Mouse (Mus musculus) forebrain, embryonic 14.5 days (tissue): ENCODE measurements around the gene Carmil1. TPM values are rescaled to one million over a fixed set of nuclear protein-coding genes. Genes with fewer than 3 reads are reported as not detected.

Experiments
- ATAC-seq: fragments of 200-750 bp; cut with Nextera tagmentation; 2 replicates; pipeline ENCODE4 v1.8.0; 2017; ENCODE audit warnings: mild to moderate bottlenecking, moderate library complexity
- DNase-seq: peaks from one replicate; pipeline ENCODE4 v3.0.0-alpha.2; 2015; ENCODE audit warnings: low spot score
- H3K27ac ChIP-seq: fragments of 300-500 bp; sonication (generic); 2 replicates; pipeline ENCODE4 v1.5.1; 2014; ENCODE audit warnings: low read depth, mild to moderate bottlenecking, control low read depth, low read length, moderate library complexity
- H3K27me3 ChIP-seq: fragments of 300-500 bp; sonication (generic); replicated peaks from 2 replicates; pipeline ENCODE4 v1.6.1; 2014; ENCODE audit warnings: low read length, control low read depth, mixed read lengths; ENCODE audit not compliant: control insufficient read depth, insufficient read depth
- H3K36me3 ChIP-seq: fragments of 300-500 bp; sonication (generic); 2 replicates; pipeline ENCODE4 v1.6.1; 2014; ENCODE audit warnings: low read length, control low read depth; ENCODE audit not compliant: control insufficient read depth, insufficient read depth
- H3K4me1 ChIP-seq: fragments of 300-500 bp; sonication (generic); 2 replicates; pipeline ENCODE4 v1.6.1; 2014; ENCODE audit warnings: antibody characterized with exemption, low read length, control low read depth; ENCODE audit not compliant: control insufficient read depth, insufficient read depth
- H3K4me2 ChIP-seq: fragments of 300-500 bp; sonication (generic); 2 replicates; pipeline ENCODE4 v1.6.1; 2014; ENCODE audit warnings: mild to moderate bottlenecking, control low read depth, low read length
- H3K4me3 ChIP-seq: fragments of 300-500 bp; sonication (generic); 2 replicates; pipeline ENCODE4 v1.5.1; 2014; ENCODE audit warnings: low read depth, low read length, control low read depth
- H3K9ac ChIP-seq: fragments of 300-500 bp; sonication (generic); 2 replicates; pipeline ENCODE4 v1.6.1; 2014; ENCODE audit warnings: mild to moderate bottlenecking, low read length, control low read depth, moderate library complexity
- H3K9me3 ChIP-seq: fragments of 300-500 bp; sonication (generic); replicated peaks from 2 replicates; pipeline ENCODE4 v1.6.1; 2016; ENCODE audit warnings: low read length, control low read depth, mixed read lengths; ENCODE audit not compliant: control insufficient read depth
- WGBS: fragments of 180-500 bp; shearing (Covaris S2); extraction: QIAGEN DNeasy Blood & Tissue Kit; methylation state at CpG from one replicate; pipeline ENCODE4 v1.1.7; 2014; 5-methylcytosine and 5-hydroxymethylcytosine counted together
- polyA plus RNA-seq: library from polyadenylated mRNA; unstranded; fragments of >200 nt; fragmentation: Nextera tagmentation; extraction: Ambion mirVana; gene quantifications from 2 replicates; pipeline ENCODE4 v1.2.1, GENCODE M21; 2014

Gene Carmil1
- polyA plus RNA-seq = 14.5 and 24.8 TPM in 2 replicates

- Histone ChIP-seq H3K9me3 (no peaks in the 10 kb centered on the region), H3K4me3 (peak within 1 kb of the TSS; percentile 70), H3K36me3 (no peaks in the 10 kb centered on the region), H3K27me3 (no peaks in the 10 kb centered on the region), H3K4me1 (peaks cover 14% of the 10 kb centered on the region), H3K27ac (peak within 1 kb of the TSS; percentile 96), H3K9ac (peak within 1 kb of the TSS; percentile 86), H3K4me2 (peak within 1 kb of the TSS; percentile 95)
- DNase-seq = peak; percentile 94
- under 1% methylated on average over 64 of the region's 96 CpGs for WGBS
- ATAC-seq = peak; percentile 98
Observed at GRCm38 (mm10) chr13:24280439-24281431, at the start of gene Carmil1. Gene Carmil1, minus strand, starts transcription at chr13:24280795.

- Histone ChIP-seq H3K4me2 (no peak overlapping the region), H3K27me3 (no peaks in the 10 kb centered on the region), H3K4me3 (no peak overlapping the region), H3K36me3 (no peaks in the 10 kb centered on the region), H3K9ac (no peak overlapping the region), H3K4me1 (no peaks in the 10 kb centered on the region), H3K27ac (no peak overlapping the region), H3K9me3 (no peaks in the 10 kb centered on the region)
- no peak for ATAC-seq
- DNase-seq = no peak
- 81% methylated on average over 4 of the region's 4 CpGs for WGBS
Observed at GRCm38 (mm10) chr13:24330128-24330527, 49.5 kb upstream of the Carmil1 start.

DNA sequence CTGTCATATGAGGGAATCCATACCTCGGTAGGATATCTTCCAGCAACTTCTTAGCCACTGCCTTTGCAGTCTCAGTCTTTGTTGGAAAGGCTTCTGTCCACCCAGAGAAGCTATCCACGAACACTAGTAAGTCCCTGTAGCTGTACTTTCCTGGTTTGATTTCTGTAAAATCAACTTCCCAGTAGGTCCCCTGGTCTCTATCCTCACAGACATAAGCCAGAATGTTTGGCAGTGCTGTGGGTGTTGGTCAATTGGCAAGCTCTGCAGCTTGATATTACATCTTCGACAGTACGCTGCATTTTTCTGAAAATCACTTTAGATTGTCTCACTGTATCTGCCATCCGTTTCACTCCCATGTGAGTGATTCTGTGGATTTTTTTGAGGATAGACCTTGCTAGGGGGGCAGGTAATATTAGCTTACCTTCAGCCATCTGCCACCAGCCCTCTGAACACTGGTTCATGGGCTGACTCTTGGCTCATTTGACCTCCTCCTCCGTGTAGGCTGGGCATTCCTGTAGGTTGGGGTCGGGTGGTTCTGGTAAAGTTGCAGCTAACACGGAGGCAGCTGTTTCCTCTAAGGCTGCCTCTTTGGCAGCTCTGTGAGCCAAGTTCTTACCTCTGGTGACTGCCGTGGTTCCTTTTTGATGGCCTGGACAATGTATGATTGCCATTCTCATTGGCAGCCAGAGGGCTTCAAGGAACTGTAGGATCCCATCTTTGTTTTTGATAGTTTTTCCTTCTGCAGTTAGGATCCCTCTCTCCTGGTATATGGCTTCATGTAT is 47.6 kb upstream of the Carmil1 start:
- Histone ChIP-seq H3K36me3 (no peaks in the 10 kb centered on the region), H3K27me3 (no peaks in the 10 kb centered on the region), H3K4me3 (no peak overlapping the region), H3K9ac (no peak overlapping the region), H3K27ac (no peak overlapping the region), H3K9me3 (no peaks in the 10 kb centered on the region), H3K4me1 (no peaks in the 10 kb centered on the region), H3K4me2 (no peak overlapping the region)
- DNase-seq (no peak), ATAC-seq (no peak)
- 87% methylated on average over 9 of the region's 9 CpGs for WGBS

DNA sequence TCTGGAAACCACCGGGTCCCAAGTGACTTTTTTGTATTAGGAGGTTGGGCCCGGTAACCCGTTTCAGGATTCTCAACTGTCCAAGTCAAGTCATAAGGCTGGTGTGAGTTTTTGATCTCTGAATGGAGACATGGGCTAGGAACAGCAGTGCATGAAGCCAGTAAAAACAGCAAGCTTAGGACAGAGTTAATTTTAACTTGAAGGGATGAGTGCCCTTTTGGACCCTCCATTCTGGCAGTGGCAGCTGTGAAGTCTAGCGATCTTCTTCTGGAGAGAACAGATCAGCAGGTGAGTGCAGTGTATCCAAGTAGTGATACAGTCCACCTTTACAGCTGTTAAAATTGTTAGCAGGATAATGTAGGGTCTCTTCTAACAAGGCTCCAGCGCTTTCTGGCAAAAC is 46.6 kb upstream of the Carmil1 start, which contains the start of gene Cmah:
Gene Cmah (plus strand): TSS at position 204 of the 400 bp plus-strand sequence.
- no peak within 1 kb of the TSS for H3K27ac ChIP-seq
- no peaks in the 10 kb centered on the region for H3K4me1 ChIP-seq
- H3K9ac ChIP-seq = no peak within 1 kb of the TSS
- WGBS = 89% methylated on average over 5 of the region's 5 CpGs
- no peaks in the 10 kb centered on the region for H3K27me3 ChIP-seq
- H3K4me3 ChIP-seq = no peak within 1 kb of the TSS
- H3K9me3 ChIP-seq = no peaks in the 10 kb centered on the region
- H3K36me3 ChIP-seq = no peaks in the 10 kb centered on the region
- ATAC-seq (no peak), DNase-seq (no peak)
- H3K4me2 ChIP-seq = no peak within 1 kb of the TSS

DNA sequence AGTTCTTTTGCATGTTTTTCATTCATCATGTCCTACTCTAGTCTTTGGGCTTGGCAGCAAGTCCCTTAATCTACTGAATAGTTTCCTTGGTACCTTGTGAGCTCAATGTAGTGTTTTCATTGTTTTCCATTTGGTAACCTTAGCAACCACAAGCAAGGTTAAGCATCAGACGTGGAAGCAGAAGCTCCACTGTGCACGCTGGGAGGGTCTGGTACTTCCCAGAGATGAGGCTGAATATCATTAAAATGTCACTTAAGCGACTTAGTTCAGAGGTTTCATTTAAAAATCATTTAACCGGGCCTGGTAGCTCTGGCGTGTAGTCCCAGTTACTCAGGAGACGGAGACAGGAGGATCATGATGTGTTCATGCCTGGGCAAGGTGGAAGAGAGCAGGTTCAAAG is 40.7 kb upstream of the Carmil1 start:
- Histone ChIP-seq H3K27ac (no peak overlapping the region), H3K9me3 (no peaks in the 10 kb centered on the region), H3K27me3 (no peaks in the 10 kb centered on the region), H3K4me3 (no peak overlapping the region), H3K36me3 (no peaks in the 10 kb centered on the region), H3K4me2 (no peak overlapping the region), H3K4me1 (no peaks in the 10 kb centered on the region), H3K9ac (no peak overlapping the region)
- ATAC-seq (no peak), DNase-seq (no peak)
- WGBS = 61% methylated on average over 6 of the region's 6 CpGs

DNA sequence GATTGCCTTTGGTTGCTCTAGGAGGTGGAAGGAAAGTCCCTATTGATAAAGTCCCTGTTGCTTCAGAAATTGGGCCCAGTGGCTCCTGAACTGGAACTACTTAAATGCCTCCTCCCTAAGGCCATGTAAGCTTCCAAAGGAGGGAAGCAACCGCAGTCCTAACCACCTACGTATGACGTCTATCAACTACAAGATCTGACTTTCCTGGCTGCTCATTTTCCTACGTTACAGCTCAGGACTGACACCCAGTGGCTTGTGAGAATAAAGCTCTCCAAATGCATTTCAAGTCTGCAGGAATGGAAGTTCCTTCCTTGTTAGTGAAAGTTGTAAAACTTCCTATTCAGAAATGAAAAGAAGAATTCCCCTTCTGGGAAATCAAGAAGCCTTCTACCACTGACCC is 38.0 kb upstream of the Carmil1 start:
- Histone ChIP-seq H3K27me3 (no peaks in the 10 kb centered on the region), H3K9ac (no peak overlapping the region), H3K9me3 (no peaks in the 10 kb centered on the region), H3K36me3 (no peaks in the 10 kb centered on the region), H3K4me2 (no peak overlapping the region), H3K4me3 (no peak overlapping the region), H3K27ac (no peak overlapping the region), H3K4me1 (no peaks in the 10 kb centered on the region)
- 37% methylated on average over 4 of the region's 4 CpGs for WGBS
- ATAC-seq (no peak), DNase-seq (peak; percentile 71)

- ATAC-seq (no peak), DNase-seq (peak; percentile 41)
- Histone ChIP-seq H3K9ac (no peak overlapping the region), H3K9me3 (no peaks in the 10 kb centered on the region), H3K27ac (no peak overlapping the region), H3K4me1 (no peaks in the 10 kb centered on the region), H3K4me3 (no peak overlapping the region), H3K4me2 (no peak overlapping the region), H3K27me3 (no peaks in the 10 kb centered on the region), H3K36me3 (no peaks in the 10 kb centered on the region)
- WGBS = 60% methylated on average over 3 of the region's 3 CpGs
Observed at GRCm38 (mm10) chr13:24316563-24316962, 36.0 kb upstream of the Carmil1 start.

DNA sequence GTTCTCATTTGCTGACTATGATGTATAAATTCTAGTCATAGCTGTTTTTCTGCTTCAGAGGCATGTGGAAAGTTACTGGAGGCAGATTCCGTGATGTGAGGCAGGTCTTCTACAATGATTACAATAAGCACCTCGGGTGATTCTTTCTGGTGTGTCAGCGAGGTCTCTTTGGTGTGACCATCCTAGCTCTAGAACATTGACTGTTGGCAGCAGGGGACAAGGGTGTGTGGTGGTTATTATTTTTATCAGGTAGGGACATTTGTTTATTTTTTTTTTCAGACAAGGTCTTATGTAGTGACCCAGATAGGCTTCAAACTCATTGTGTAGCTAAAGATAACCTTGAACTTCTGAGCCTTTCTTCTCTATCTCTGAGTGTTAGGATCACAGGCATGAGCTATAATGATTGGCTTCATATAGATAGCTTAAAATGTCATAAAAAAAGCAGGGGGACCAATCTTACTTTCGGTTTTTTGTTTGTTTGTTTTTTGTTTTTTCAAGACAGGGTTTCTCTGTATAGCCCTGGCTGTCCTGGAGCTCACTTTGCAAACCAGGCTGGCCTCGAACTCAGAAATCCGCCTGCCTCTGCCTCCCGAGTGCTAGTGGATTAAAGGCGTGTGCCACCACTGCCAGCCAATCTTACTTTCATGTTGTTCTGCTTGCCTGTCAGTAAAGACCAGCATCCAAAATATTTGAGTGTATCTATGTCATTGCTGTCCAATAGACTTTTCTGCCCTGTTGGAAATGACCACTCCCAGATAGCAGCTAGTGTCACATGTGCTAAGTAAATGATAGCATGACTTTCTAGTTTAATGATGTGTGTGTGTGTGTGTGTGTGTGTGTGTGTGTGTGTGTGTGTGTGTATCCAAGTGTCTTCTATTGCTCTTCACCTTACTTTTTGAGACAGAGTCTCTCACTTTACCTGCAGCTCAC is 30.7 kb upstream of the Carmil1 start:
- 89% methylated on average over 8 of the region's 8 CpGs for WGBS
- Histone ChIP-seq H3K4me2 (no peak overlapping the region), H3K9ac (no peak overlapping the region), H3K36me3 (no peaks in the 10 kb centered on the region), H3K4me3 (no peak overlapping the region), H3K4me1 (no peaks in the 10 kb centered on the region), H3K9me3 (no peaks in the 10 kb centered on the region), H3K27ac (no peak overlapping the region), H3K27me3 (no peaks in the 10 kb centered on the region)
- no peak for DNase-seq
- ATAC-seq = no peak
